Mouse (Mus musculus) lung, adult 2 months (tissue): Measurements from ENCODE around the gene Kcns1. TPM values are rescaled to one million over a fixed set of nuclear protein-coding genes. Genes with fewer than 3 reads are reported as not detected.

Experiments
- DNase-seq: peaks from one replicate; pipeline ENCODE4 v3.0.0; 2022
- H3K4me1 ChIP-seq: fragments of 200-500 bp; 2 replicates; pipeline ENCODE4 v1.6.1; 2011; ENCODE audit warnings: low read length; ENCODE audit not compliant: control insufficient read depth, insufficient read depth
- H3K4me3 ChIP-seq: fragments of 200-500 bp; replicated peaks from 2 replicates; pipeline ENCODE3; 2011; ENCODE audit warnings: low read depth, mild to moderate bottlenecking, control low read depth, low read length; ENCODE audit errors: extremely low read depth
- CTCF ChIP-seq: fragments of 200-500 bp; IDR thresholded peaks from 2 replicates; pipeline ENCODE4 v1.5.1; 2011; ENCODE audit warnings: mild to moderate bottlenecking, low read length, control low read depth; ENCODE audit not compliant: insufficient read depth
- POLR2A ChIP-seq: fragments of 200-500 bp; IDR thresholded peaks from 2 replicates; pipeline ENCODE4 v1.6.1; 2011; ENCODE audit warnings: low read depth, mild to moderate bottlenecking, control low read depth, low read length, borderline replicate concordance; ENCODE audit errors: extremely low read depth
- WGBS: fragments of 180-500 bp; shearing (Covaris S2); methylation state at CpG from one replicate; pipeline ENCODE4 v1.1.7; 2018; 5-methylcytosine and 5-hydroxymethylcytosine counted together
- polyA plus RNA-seq: library from polyadenylated mRNA; depleted of rRNA; stranded (reverse); fragments of >200 nt; gene quantifications from 2 replicates; pipeline ENCODE4 v1.2.3, GENCODE M21; 2012

The Kcns1 gene
- polyA plus RNA-seq, 1 experiment = 0.21 TPM

DNA sequence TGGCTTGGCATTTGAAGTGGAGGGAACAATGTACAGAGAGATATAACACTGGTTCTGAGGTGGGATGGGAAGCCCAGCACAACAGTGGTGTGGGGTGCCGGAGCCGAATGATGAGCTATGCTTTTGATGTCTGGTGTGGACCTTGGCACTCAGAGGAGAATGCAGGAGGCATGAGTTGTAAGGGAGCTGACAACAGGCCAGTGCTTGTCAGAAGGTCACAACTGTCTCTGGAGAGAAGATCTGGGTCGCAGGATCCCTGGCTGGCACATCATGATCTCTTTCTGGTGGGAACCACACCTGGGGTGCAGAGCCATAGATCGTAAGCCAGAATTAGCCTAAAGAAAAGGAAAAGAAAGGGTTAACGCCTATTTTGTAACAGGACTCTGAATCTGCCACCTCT lies 6.9 kb upstream of the Kcns1 start:
- H3K4me3 ChIP-seq = no peak overlapping the region
- 83% methylated on average over 5 of the region's 5 CpGs for WGBS
- DNase-seq = no peak
- no peaks in the 10 kb centered on the region for H3K4me1 ChIP-seq
- no peak for TF ChIP-seq CTCF
- no peak for TF ChIP-seq POLR2A

GRCm38 (mm10) chr2:164175850-164176249 lies 4.9 kb upstream of the Kcns1 start:
- Histone ChIP-seq H3K4me1 (no peaks in the 10 kb centered on the region), H3K4me3 (no peak overlapping the region)
- DNase-seq = no peak
- 62% methylated on average over 3 of the region's 3 CpGs for WGBS
- TF ChIP-seq CTCF (no peak), POLR2A (no peak)

DNA sequence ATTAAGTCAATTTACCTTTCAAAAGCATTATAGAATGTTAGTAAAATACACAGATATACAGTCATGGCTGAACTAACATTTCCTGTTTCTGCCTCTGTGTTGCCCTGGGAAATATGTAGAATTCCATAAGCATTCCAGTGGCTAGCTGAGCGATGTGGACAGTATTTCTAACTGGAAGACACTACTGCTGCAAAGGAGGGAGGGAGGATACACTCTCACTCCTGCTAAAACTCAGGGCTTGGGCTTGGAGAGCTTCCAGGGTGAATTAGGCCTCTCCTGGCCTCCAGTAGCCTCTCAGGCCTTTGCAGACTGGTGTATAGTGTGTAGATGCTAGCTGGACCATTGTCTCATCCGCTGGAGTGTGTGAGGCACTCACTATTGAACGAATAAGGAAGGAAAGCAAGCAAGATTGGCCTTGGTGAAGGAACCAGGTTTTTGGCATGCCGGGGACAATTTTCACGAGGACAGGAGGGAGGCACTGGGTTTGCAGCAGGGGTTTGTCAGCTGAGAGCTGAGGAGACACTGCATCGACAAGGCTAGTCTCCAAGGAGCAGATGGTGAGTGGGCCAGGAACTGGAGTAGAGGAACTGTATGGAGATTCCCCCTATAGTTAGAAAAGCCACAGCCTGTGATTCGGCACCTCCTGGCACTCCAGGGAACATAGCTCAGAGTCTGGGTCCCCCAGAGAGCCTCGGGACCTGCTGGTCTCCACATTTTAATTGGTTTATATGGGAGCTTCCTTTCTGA lies 3.9 kb upstream of the Kcns1 start:
- no peak for TF ChIP-seq POLR2A
- 77% methylated on average over 8 of the region's 8 CpGs for WGBS
- Histone ChIP-seq H3K4me3 (no peak overlapping the region), H3K4me1 (no peaks in the 10 kb centered on the region)
- no peak for DNase-seq

GRCm38 (mm10) chr2:164173394-164173793 lies 2.5 kb upstream of the Kcns1 start:
- DNase-seq = no peak
- Histone ChIP-seq H3K4me3 (no peak overlapping the region), H3K4me1 (no peaks in the 10 kb centered on the region)
- 50% methylated on average over 3 of the region's 3 CpGs for WGBS
- no peak for TF ChIP-seq CTCF
- TF ChIP-seq POLR2A = no peak

- no peak overlapping the region for H3K4me3 ChIP-seq
- no peak for DNase-seq
- TF ChIP-seq CTCF = no peak
- TF ChIP-seq POLR2A = no peak
- no peaks in the 10 kb centered on the region for H3K4me1 ChIP-seq
- WGBS = 9% methylated on average over 11 of the region's 11 CpGs
Observed at GRCm38 (mm10) chr2:164170326-164170725, 587 bp downstream of the Kcns1 start.

DNA sequence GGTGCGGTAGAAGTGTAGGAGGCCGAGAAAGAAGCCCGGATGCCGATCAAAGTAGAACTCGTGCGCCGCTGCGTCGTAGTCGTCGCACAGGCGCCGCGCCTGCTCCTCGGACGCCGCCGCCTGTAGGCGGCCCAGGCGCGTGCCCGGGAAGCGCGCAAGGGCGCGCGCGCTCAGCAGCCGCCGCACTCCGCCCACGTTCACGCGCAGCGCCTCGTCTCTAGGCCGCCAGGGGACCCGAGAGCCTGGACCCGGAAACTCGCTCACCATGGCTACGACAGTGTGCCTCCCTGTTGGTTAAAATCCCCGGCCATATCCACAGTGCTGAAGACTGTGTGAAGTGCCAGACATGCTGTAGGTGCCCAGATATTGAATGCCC lies 2.4 kb downstream of the Kcns1 start:
- no peaks in the 10 kb centered on the region for H3K4me1 ChIP-seq
- WGBS = 10% methylated on average over 42 of the region's 42 CpGs
- DNase-seq = no peak
- TF ChIP-seq POLR2A (no peak), CTCF (no peak)
- no peak overlapping the region for H3K4me3 ChIP-seq

- TF ChIP-seq POLR2A = no peak
- no peak for TF ChIP-seq CTCF
- 12% methylated on average over 90 of the region's 90 CpGs for WGBS
- H3K4me3 ChIP-seq = no peak overlapping the region
- H3K4me1 ChIP-seq = no peaks in the 10 kb centered on the region
- no peak for DNase-seq
Observed at GRCm38 (mm10) chr2:164167752-164168570, 3.0 kb downstream of the Kcns1 start.

DNA sequence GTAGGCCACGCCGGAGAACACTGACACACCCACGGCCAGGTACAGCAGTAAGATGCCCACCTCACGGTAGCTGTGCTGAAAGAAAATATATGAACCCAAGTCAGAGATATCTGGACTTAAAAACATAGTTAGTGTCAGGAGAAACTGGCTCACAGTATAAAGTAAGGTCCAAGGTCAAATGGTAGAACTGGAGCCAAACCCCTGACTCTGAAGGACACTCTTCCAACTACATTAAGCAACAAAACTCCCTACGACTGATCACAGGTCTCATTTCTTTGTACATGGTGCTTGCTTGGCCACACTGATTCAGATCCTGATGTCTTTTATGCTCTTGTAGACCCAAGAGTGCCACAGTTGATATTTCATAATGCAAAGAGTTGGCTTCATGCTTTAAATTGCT lies 6.0 kb downstream of the Kcns1 start:
- TF ChIP-seq POLR2A (no peak), CTCF (no peak)
- H3K4me1 ChIP-seq = no peaks in the 10 kb centered on the region
- no peak overlapping the region for H3K4me3 ChIP-seq
- no peak for DNase-seq
- 90% methylated on average over 5 of the region's 5 CpGs for WGBS

DNA sequence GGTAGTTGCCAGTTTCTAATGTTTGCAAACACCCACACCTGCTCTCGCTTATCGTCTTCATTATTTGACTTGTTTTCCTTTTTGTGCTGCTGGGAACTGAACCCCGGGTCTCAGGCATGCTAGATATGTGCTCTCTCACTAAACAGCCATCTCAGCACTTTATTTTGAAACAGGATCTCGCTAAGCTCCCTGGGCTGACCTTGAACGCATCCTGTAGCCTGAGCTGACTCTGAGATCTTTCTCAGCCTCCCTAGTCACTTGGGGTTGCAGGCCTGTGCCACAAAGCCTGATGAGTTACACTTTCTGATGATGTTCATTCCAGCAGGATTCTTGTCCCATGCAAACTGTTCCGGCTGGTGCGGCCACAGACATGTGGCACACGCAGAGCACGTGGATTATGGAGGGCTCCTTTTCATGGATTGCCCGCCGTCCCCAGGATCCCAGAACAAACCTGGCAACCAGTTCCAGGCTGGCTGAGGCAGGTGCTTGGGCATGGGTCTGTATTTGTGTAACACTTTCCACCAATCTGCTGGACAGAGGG lies 9.3 kb downstream of the Kcns1 start:
- TF ChIP-seq POLR2A (no peak), CTCF (no peak)

More for the DNA sequence above, 9.3 kb downstream of the Kcns1 start:
- no peak for DNase-seq
- no peaks in the 10 kb centered on the region for H3K4me1 ChIP-seq
- 71% methylated on average over 11 of the region's 11 CpGs for WGBS
- no peak overlapping the region for H3K4me3 ChIP-seq
